Mouse (Mus musculus): ENCODE results near the gene Foxe3. TPM values are rescaled to one million over a fixed set of nuclear protein-coding genes. Genes with fewer than 3 reads are reported as not detected.
"Not testable (repeated sequence)": the region's sequence is repeated elsewhere in the genome, so short reads cannot be mapped to it uniquely, and the experiment has no call there.

Gene Foxe3
- polyA plus RNA-seq (2014; fragmentation: Nextera tagmentation; extraction: Ambion mirVana): 0.29 and 0.32 TPM in 2 replicates

GRCm38 (mm10) chr4:114925917-114926312 is at the start of gene Foxe3:
Foxe3 (minus strand) TSS chr4:114926013.
- ATAC-seq (replicated peaks; ENCODE audit: low FRiP score): no peak; the same call in 1 of the 2 replicates
- Histone ChIP-seq H3K4me3 (ENCODE audit: low read depth, low read length) (peak within 1 kb of the TSS; percentile 30), H3K27ac (ENCODE audit: low read depth, low read length) (no peak within 1 kb of the TSS), H3K36me3 (ENCODE audit: control insufficient read depth, insufficient read depth, low read length) (no peaks in the 10 kb centered on the region), H3K27me3 (ENCODE audit: control insufficient read depth, insufficient read depth, low read length) (peaks cover 66% of the 10 kb centered on the region), H3K9ac (ENCODE audit: low read length) (no peak within 1 kb of the TSS), H3K4me2 (ENCODE audit: low read depth, low read length, severe bottlenecking) (peak within 1 kb of the TSS; percentile 48), H3K4me1 (replicated peaks; ENCODE audit: control insufficient read depth, insufficient read depth, low read length) (0 out of 2 replicates have a peak, but pooled peaks cover 4% of the 10 kb centered on the region), H3K9me3 (ENCODE audit: control insufficient read depth, low read length) (no peaks in the 10 kb centered on the region)
- 3% methylated on average over 23 of the region's 25 CpGs for WGBS
- DNase-seq (ENCODE audit: low spot score): no peak

DNA sequence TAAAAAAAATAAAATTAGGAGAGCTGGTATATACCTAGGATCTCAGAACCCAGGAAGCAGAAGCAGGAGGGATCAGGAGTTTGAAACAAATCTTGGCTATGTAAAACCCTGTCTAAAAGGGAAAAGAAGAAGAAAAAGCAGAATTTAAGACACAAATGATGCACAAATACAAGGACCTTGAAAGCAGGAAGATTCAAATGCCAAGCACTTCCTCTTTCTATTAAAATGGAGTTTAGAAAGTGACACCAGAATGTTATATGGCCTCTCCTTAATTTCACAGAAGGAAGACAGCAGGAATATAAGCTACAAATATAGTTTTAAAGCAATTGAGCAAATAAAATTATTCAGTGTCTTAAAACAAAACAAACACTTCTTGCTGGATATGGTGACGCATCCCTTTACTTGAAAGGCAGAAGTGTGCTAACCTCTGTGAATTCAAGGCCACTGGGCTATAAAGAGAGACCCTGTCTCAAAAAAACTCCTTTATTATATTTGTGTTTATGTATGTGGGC is 47.5 kb upstream of the Foxe3 start:
- DNase-seq (ENCODE audit: low spot score) (no peak), ATAC-seq (replicated peaks; ENCODE audit: low FRiP score) (no peak)
- H3K9me3 ChIP-seq (ENCODE audit: control insufficient read depth, low read length): no peaks in the 10 kb centered on the region
- no peak overlapping the region for H3K4me3 ChIP-seq (ENCODE audit: low read depth, low read length)
- no peak overlapping the region for H3K9ac ChIP-seq (ENCODE audit: low read length)
- no peak overlapping the region for H3K27ac ChIP-seq (ENCODE audit: low read depth, low read length)
- H3K27me3 ChIP-seq (ENCODE audit: control insufficient read depth, insufficient read depth, low read length): no peaks in the 10 kb centered on the region
- H3K36me3 ChIP-seq (ENCODE audit: control insufficient read depth, insufficient read depth, low read length): no peaks in the 10 kb centered on the region; the same call in 1 of the 2 replicates
- WGBS: 91% methylated on average over 1 of the region's 1 CpGs
- no peak overlapping the region for H3K4me2 ChIP-seq (ENCODE audit: low read depth, low read length, severe bottlenecking)
- H3K4me1 ChIP-seq (replicated peaks; ENCODE audit: control insufficient read depth, insufficient read depth, low read length): no peaks in the 10 kb centered on the region

DNA sequence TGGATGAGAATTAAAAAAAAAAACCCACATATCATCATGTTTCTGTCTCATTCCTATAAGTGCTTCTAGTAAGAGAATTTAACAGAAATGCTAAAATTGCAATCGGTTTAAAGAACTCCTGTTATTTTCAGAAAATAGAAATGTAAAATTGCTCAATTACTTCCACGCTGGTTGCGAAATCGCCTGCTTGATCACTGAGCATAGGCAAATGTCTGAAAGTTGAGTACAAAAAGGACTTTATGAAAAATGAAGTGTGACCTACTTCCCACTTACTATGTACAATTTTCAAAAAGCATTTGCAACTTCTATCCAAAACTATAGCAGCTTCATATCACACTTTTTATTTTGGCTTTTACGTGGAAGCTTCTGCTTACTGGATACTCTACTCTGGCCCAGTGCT is 44.9 kb upstream of the Foxe3 start:
- H3K4me1 ChIP-seq (replicated peaks; ENCODE audit: control insufficient read depth, insufficient read depth, low read length): no peaks in the 10 kb centered on the region
- H3K9ac ChIP-seq (ENCODE audit: low read length): no peak overlapping the region
- WGBS: 97% methylated on average over 5 of the region's 5 CpGs
- H3K4me3 ChIP-seq (ENCODE audit: low read depth, low read length): no peak overlapping the region
- ATAC-seq (replicated peaks; ENCODE audit: low FRiP score): no peak
- no peak overlapping the region for H3K27ac ChIP-seq (ENCODE audit: low read depth, low read length)
- H3K27me3 ChIP-seq (ENCODE audit: control insufficient read depth, insufficient read depth, low read length): no peaks in the 10 kb centered on the region
- no peak overlapping the region for H3K4me2 ChIP-seq (ENCODE audit: low read depth, low read length, severe bottlenecking)
- H3K9me3 ChIP-seq (ENCODE audit: control insufficient read depth, low read length): no peaks in the 10 kb centered on the region
- no peak for DNase-seq (ENCODE audit: low spot score)
- H3K36me3 ChIP-seq (ENCODE audit: control insufficient read depth, insufficient read depth, low read length): peaks cover 2% of the 10 kb centered on the region; the same call in 1 of the 2 replicates

- not testable (repeated sequence) for H3K9ac ChIP-seq (ENCODE audit: low read length); H3K27ac ChIP-seq (ENCODE audit: low read depth, low read length); ATAC-seq (replicated peaks; ENCODE audit: low FRiP score); H3K36me3 ChIP-seq (ENCODE audit: control insufficient read depth, insufficient read depth, low read length); H3K4me3 ChIP-seq (ENCODE audit: low read depth, low read length); H3K9me3 ChIP-seq (ENCODE audit: control insufficient read depth, low read length); H3K27me3 ChIP-seq (ENCODE audit: control insufficient read depth, insufficient read depth, low read length); H3K4me1 ChIP-seq (replicated peaks; ENCODE audit: control insufficient read depth, insufficient read depth, low read length); H3K4me2 ChIP-seq (ENCODE audit: low read depth, low read length, severe bottlenecking); DNase-seq (ENCODE audit: low spot score)
- WGBS: 94% methylated on average over 2 of the region's 2 CpGs
These were observed 35.1 kb upstream of the Foxe3 start for GRCm38 (mm10) chr4:114960881-114961280.

DNA sequence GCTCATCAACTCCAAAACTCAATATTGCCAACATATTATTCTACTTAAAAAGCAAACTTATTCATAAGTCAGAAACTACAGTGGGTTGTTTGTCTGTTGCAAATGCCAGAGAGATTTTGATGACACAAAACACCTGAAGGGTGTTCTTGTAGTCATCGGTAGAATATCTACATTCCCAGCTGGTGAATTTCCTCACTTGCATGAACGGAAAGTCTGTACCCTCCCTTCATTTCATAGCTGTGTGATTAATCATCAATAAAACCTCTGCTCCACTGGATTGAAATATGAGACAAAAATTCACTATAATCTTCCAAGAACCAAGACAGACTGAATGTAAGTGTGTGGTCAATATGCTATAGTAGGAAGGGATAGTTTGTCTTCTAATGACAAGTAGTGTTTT is 33.7 kb upstream of the Foxe3 start:
- no peak for ATAC-seq (replicated peaks; ENCODE audit: low FRiP score)
- 94% methylated on average over 2 of the region's 2 CpGs for WGBS

DNA sequence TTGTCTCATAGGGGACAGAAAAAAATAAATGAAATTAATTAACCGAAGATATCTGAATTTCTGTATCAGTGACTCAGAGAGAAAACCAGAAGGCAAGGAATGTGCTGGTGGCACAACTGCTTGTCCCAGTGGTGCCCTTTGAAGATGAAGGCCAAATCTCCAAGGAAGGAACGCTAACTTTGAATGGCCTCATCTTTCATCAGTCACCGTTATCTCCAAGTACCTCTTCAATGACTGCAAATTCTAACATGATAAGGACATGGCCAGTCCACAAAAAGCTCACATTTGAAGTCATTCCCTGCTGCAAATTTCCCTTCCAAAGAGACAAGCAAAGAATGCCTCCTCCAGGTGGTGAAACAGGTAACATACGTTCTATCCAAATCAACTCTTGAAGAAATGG is 33.0 kb upstream of the Foxe3 start:
- Histone ChIP-seq H3K9ac (ENCODE audit: low read length) (no peak overlapping the region), H3K9me3 (ENCODE audit: control insufficient read depth, low read length) (no peaks in the 10 kb centered on the region), H3K4me3 (ENCODE audit: low read depth, low read length) (no peak overlapping the region), H3K27ac (ENCODE audit: low read depth, low read length) (no peak overlapping the region), H3K4me1 (replicated peaks; ENCODE audit: control insufficient read depth, insufficient read depth, low read length) (no peaks in the 10 kb centered on the region), H3K36me3 (ENCODE audit: control insufficient read depth, insufficient read depth, low read length) (no peaks in the 10 kb centered on the region; the same call in 1 of the 2 replicates), H3K27me3 (ENCODE audit: control insufficient read depth, insufficient read depth, low read length) (no peaks in the 10 kb centered on the region), H3K4me2 (ENCODE audit: low read depth, low read length, severe bottlenecking) (no peak overlapping the region)
- no peak for ATAC-seq (replicated peaks; ENCODE audit: low FRiP score)
- DNase-seq (ENCODE audit: low spot score): no peak
- WGBS: 95% methylated on average over 4 of the region's 4 CpGs

More for the DNA sequence above, 33.7 kb upstream of the Foxe3 start:
- H3K36me3 ChIP-seq (ENCODE audit: control insufficient read depth, insufficient read depth, low read length): no peaks in the 10 kb centered on the region; the same call in 1 of the 2 replicates
- no peak overlapping the region for H3K9ac ChIP-seq (ENCODE audit: low read length)
- H3K4me3 ChIP-seq (ENCODE audit: low read depth, low read length): no peak overlapping the region
- no peak for DNase-seq (ENCODE audit: low spot score)
- H3K9me3 ChIP-seq (ENCODE audit: control insufficient read depth, low read length): no peaks in the 10 kb centered on the region
- H3K4me2 ChIP-seq (ENCODE audit: low read depth, low read length, severe bottlenecking): no peak overlapping the region
- no peaks in the 10 kb centered on the region for H3K4me1 ChIP-seq (replicated peaks; ENCODE audit: control insufficient read depth, insufficient read depth, low read length)
- H3K27me3 ChIP-seq (ENCODE audit: control insufficient read depth, insufficient read depth, low read length): no peaks in the 10 kb centered on the region
- H3K27ac ChIP-seq (ENCODE audit: low read depth, low read length): no peak overlapping the region

DNA sequence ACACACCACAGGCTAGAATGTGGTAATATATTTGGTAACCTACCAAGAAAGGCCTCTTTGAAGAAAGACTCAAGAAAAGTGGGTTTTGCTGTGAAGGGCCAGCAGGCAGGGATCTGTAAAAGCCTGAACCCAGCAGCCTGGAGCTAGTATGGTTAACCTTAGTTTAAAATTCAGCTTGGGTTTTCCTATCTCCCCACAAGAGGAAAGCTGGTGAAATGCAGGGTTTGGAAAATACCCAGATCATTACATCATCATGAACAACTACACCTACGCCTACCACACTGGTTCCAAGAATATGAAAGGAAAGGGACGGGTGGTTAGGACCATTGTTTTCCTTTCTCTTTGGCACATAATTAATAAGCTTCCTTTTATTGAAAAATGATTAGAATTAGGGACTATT is 32.4 kb upstream of the Foxe3 start:
- H3K4me1 ChIP-seq (replicated peaks; ENCODE audit: control insufficient read depth, insufficient read depth, low read length): no peaks in the 10 kb centered on the region
- H3K27ac ChIP-seq (ENCODE audit: low read depth, low read length): no peak overlapping the region
- no peaks in the 10 kb centered on the region for H3K9me3 ChIP-seq (ENCODE audit: control insufficient read depth, low read length)
- WGBS: 90% methylated on average over 2 of the region's 2 CpGs
- ATAC-seq (replicated peaks; ENCODE audit: low FRiP score) (no peak), DNase-seq (ENCODE audit: low spot score) (no peak)
- H3K27me3 ChIP-seq (ENCODE audit: control insufficient read depth, insufficient read depth, low read length): no peaks in the 10 kb centered on the region
- no peak overlapping the region for H3K9ac ChIP-seq (ENCODE audit: low read length)
- H3K36me3 ChIP-seq (ENCODE audit: control insufficient read depth, insufficient read depth, low read length): no peaks in the 10 kb centered on the region; the same call in 1 of the 2 replicates
- no peak overlapping the region for H3K4me2 ChIP-seq (ENCODE audit: low read depth, low read length, severe bottlenecking)
- H3K4me3 ChIP-seq (ENCODE audit: low read depth, low read length): no peak overlapping the region

GRCm38 (mm10) chr4:114957403-114957802 is 31.6 kb upstream of the Foxe3 start:
- H3K9me3 ChIP-seq (ENCODE audit: control insufficient read depth, low read length): no peaks in the 10 kb centered on the region
- H3K36me3 ChIP-seq (ENCODE audit: control insufficient read depth, insufficient read depth, low read length): no peaks in the 10 kb centered on the region; the same call in 1 of the 2 replicates
- H3K9ac ChIP-seq (ENCODE audit: low read length): no peak overlapping the region
- H3K27ac ChIP-seq (ENCODE audit: low read depth, low read length): no peak overlapping the region
- ATAC-seq (replicated peaks; ENCODE audit: low FRiP score) (no peak), DNase-seq (ENCODE audit: low spot score) (no peak)
- no peak overlapping the region for H3K4me3 ChIP-seq (ENCODE audit: low read depth, low read length)
- no peaks in the 10 kb centered on the region for H3K4me1 ChIP-seq (replicated peaks; ENCODE audit: control insufficient read depth, insufficient read depth, low read length)
- no peaks in the 10 kb centered on the region for H3K27me3 ChIP-seq (ENCODE audit: control insufficient read depth, insufficient read depth, low read length)
- no peak overlapping the region for H3K4me2 ChIP-seq (ENCODE audit: low read depth, low read length, severe bottlenecking)

GRCm38 (mm10) chr4:114953172-114953571 is 27.4 kb upstream of the Foxe3 start:
- 82% methylated on average over 3 of the region's 3 CpGs for WGBS

More at GRCm38 (mm10) chr4:114953172-114953571, 27.4 kb upstream of the Foxe3 start:
- no peaks in the 10 kb centered on the region for H3K9me3 ChIP-seq (ENCODE audit: control insufficient read depth, low read length)
- H3K4me1 ChIP-seq (replicated peaks; ENCODE audit: control insufficient read depth, insufficient read depth, low read length): no peaks in the 10 kb centered on the region
- H3K4me2 ChIP-seq (ENCODE audit: low read depth, low read length, severe bottlenecking): no peak overlapping the region
- H3K27me3 ChIP-seq (ENCODE audit: control insufficient read depth, insufficient read depth, low read length): no peaks in the 10 kb centered on the region
- H3K36me3 ChIP-seq (ENCODE audit: control insufficient read depth, insufficient read depth, low read length): no peaks in the 10 kb centered on the region
- H3K4me3 ChIP-seq (ENCODE audit: low read depth, low read length): no peak overlapping the region
- DNase-seq (ENCODE audit: low spot score): no peak
- H3K9ac ChIP-seq (ENCODE audit: low read length): no peak overlapping the region
- no peak overlapping the region for H3K27ac ChIP-seq (ENCODE audit: low read depth, low read length)
- no peak for ATAC-seq (replicated peaks; ENCODE audit: low FRiP score)

Measured in forebrain, embryonic 11.5 days (tissue).